Mouse (Mus musculus) thymus, postnatal 10 days (tissue): ENCODE results near the gene 1700016H13Rik.

Experiments
- DNase-seq, 2 experiments: peaks; one replicate each; pipeline ENCODE4 v3.0.0; 2021; ENCODE audit warnings: low spot score in 2 of 2

The 1700016H13Rik gene

DNA sequence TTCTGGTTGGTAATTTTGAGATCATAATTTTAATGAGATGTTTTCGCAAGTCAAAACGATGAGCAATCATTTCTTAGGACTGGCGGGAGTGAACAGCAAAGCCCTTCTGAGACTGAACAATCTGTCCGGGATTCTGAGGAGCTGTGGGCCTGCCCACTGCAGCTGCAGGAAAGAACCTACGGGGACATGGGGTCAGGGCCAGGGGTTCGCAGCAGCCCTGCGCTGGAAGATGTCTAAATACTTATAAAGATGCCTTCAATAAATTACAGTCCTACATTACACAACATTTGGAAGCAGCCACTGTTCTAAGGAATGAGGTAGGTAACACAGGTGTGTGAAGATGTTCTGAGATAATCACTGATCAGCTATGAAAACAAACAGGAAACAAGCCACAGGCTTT lies 50.1 kb downstream of the 1700016H13Rik start:
- DNase-seq = no peak

DNA sequence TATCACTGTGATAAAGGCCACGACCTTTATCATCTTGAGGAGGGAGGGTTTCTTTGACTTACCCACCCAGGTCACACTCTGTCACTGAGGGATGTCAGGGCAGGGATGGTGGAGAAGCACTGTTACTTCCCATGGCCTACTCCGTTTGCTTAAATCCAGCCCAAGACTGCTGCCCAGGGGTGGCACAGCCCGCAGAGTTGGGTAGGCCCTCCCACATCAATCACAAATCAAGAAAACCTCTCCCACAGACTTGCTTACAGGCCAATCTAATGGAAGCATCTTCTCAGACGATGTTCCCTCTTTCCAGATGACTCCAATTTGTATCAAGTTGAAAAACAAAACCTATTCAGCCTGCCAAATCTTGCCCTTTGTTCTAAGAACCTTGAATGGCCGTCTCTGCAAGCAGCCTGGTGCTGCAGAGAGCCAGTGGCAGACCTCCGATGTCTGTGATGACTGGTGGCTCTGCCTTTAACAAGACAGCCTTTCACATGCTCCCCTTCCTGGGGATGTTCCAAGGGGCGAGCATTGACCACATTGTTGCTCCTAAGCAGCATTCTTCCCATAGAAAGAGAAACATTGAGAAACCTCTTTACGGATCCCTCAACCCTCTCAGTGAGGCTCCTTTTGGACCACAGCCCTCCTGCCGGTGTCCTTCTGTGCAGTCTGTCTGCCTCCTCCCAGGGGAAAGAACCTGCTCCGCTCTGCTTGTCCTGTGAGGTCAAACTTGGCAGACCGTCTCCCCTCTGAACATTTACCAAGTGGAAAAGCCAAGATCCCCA lies 52.5 kb downstream of the 1700016H13Rik start:
- no peak for DNase-seq

DNA sequence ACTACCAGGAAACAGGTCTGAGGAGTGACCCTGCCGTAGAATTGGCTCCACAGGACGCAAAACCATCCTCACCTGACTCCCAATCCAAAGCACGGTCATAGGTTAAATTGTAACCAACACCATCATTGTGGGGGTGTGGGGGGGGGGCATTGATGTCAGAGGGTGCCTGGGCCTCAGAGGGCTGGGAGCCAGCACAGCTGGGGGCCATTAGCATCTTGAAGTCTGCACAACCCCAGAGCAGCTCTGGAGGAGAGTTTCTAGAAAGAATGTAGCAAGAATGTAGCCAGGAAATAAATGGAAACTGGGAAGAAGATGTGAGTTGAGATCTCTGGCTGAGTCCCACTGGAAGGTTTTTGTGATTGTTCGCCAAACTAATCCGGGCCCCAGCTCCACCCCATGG lies 56.9 kb downstream of the 1700016H13Rik start:
- no peak for DNase-seq

DNA sequence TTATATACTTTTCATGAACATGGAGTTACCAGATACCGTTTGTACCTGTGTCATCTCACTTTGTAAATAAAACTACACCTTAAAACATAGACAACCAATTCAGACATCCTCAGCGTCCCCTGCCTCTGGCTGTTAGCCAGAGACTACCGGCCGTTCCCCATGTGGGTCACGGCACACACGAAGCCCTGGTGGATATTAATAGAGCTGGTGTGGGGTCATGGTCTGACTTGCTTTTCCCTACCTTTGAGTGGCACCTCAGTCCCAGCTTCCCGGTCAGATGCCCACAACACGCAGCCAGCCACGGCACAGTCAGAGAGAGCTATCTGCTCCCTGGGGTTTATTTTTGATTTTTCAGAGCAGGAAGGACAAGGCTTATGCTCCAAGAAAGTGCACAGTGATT lies 57.5 kb downstream of the 1700016H13Rik start:
- no peak for DNase-seq
